Mouse (Mus musculus): ENCODE results near the gene Krt77. TPM values are rescaled to one million over a fixed set of nuclear protein-coding genes. Genes with fewer than 3 reads are reported as not detected.

Krt77 gene
- polyA plus RNA-seq (2017; shearing (Covaris generic)) = not detected

DNA sequence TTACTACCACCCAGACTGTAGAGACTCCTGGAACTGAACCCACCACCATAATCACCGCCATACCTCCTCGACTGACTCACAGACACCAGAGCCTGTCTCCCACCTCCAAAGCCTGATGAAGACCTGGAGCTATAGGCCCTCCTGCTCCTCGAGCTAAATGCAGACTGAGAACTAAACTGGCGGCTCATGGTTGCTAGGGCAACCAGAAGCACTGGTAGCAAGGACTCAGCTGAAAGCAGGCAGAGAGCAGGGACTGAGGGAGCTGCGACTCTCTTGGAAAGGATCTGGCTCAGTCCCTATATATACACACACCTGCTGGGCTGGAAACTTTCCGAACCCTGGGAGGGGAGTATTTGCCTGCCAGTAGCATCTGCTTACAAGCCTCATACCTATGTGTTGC lies at the start of gene Krt77:
TSS of gene Krt77 (minus strand) at position 275 of the 400 bp plus-strand sequence.

DNA sequence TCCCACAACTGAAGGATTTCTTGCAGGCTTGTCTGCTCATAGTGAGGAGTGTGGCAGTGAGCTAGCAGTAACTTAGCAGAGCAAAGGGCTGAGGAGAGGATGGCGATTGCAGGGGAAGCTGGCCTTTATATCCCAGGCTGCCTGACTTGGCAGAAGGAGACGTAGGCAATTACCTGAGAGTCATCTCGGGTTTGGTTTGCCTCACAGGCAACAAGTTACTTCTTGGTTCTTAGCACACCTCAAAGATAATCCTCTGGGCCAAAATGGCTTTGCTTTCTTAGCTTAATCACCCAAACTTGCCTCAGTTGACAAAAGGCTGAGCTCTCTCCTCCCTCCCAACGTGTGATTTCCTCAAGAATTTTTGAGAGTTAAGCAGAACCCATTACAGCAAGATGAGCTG lies 23.3 kb upstream of the Krt77 start, which contains the start of gene Krt76:
TSS of gene Krt76 (minus strand) at position 101 of the 400 bp plus-strand sequence.

DNA sequence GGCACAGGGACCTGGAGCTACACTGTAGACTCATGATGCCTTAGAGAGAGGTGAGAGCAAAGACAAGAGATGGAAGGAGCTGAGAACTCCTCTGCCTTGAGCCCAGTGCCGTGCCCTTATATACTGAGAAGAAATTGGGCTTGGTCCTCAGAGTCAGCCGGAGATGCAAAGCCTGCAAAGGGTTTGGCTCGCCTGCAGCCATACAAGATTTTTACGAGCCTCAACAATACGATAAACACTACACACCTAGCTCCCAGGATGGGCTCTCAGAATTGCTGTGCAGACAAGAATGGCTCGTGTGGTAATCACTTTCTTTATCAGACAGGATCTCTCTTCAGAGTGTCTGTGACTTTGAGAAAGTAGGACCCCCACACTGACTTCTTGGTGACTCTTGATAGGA lies 18.8 kb downstream of the Krt77 start, which contains the start of gene Krt1:
TSS of gene Krt1 (minus strand) at position 101 of the 400 bp plus-strand sequence.

DNA sequence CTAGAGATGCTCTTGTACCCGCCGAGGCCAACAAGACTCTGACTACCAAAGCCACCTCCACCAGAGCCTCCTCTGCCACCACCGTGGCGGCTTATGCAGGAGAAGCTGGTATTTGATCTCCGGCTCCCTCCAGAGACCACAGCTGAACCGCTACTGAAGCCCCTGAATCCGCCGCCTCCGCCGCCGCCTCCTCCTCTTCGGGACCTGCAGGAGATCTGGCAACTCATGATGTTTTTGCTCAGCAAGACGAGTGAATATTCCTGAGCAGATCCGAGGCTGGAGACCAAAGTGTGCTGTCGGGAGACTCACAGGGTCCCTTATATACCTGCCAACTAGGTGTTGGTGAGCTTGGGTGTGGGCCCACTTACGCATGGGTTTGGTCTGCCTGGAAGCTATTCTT lies 51.6 kb downstream of the Krt77 start, which contains the start of gene Krt2:
TSS of gene Krt2 (minus strand) at position 295 of the 400 bp plus-strand sequence.

Other genes starting within 250 kb of the Krt77 start
- not detected for gene Gm5414, start 241.5 kb downstream of the Krt77 start, polyA plus RNA-seq (2017; shearing (Covaris generic))
- not detected for gene Gm5478, start 222.3 kb downstream of the Krt77 start, polyA plus RNA-seq (2017; shearing (Covaris generic))
- not detected for gene Krt6b, start 189.4 kb downstream of the Krt77 start, polyA plus RNA-seq (2017; shearing (Covaris generic))
- not detected for gene Krt6a, start 175.4 kb downstream of the Krt77 start, polyA plus RNA-seq (2017; shearing (Covaris generic))
- gene Krt5, start 156.8 kb downstream of the Krt77 start, polyA plus RNA-seq (2017; shearing (Covaris generic)) = not detected
- not detected for gene Krt71, start 126.6 kb downstream of the Krt77 start, polyA plus RNA-seq (2017; shearing (Covaris generic))
- not detected for gene Krt72, start 83.2 kb downstream of the Krt77 start, polyA plus RNA-seq (2017; shearing (Covaris generic))
- gene Krt73, start 67.4 kb downstream of the Krt77 start, polyA plus RNA-seq (2017; shearing (Covaris generic)) = not detected
- gene Krt2, start 51.5 kb downstream of the Krt77 start, polyA plus RNA-seq (2017; shearing (Covaris generic)) = not detected
- gene Krt1, start 18.9 kb downstream of the Krt77 start, polyA plus RNA-seq (2017; shearing (Covaris generic)) = not detected
- not detected for gene Krt76, start 23.2 kb upstream of the Krt77 start, polyA plus RNA-seq (2017; shearing (Covaris generic))
- gene Krt4, start 55.0 kb upstream of the Krt77 start, polyA plus RNA-seq (2017; shearing (Covaris generic)) = 0.16 TPM
- gene Krt79, start 70.6 kb upstream of the Krt77 start, polyA plus RNA-seq (2017; shearing (Covaris generic)) = not detected
- gene Krt78, start 84.6 kb upstream of the Krt77 start, polyA plus RNA-seq (2017; shearing (Covaris generic)) = not detected
- not detected for gene Krt8, start 134.8 kb upstream of the Krt77 start, polyA plus RNA-seq (2017; shearing (Covaris generic))
- gene Krt18, start 158.5 kb upstream of the Krt77 start, polyA plus RNA-seq (2017; shearing (Covaris generic)) = not detected
- gene Eif4b, start 204.1 kb upstream of the Krt77 start, polyA plus RNA-seq (2017; shearing (Covaris generic)) = 119 TPM
- not detected for gene Tns2, start 230.7 kb upstream of the Krt77 start, polyA plus RNA-seq (2017; shearing (Covaris generic))